Mouse (Mus musculus) layer of hippocampus, adult 11-12 months (tissue): ENCODE data around the gene Zdhhc14.

Source experiments
- DNase-seq: peaks from one replicate; pipeline ENCODE4 v3.0.0; 2022; ENCODE audit warnings: low spot score

Zdhhc14 gene

DNA sequence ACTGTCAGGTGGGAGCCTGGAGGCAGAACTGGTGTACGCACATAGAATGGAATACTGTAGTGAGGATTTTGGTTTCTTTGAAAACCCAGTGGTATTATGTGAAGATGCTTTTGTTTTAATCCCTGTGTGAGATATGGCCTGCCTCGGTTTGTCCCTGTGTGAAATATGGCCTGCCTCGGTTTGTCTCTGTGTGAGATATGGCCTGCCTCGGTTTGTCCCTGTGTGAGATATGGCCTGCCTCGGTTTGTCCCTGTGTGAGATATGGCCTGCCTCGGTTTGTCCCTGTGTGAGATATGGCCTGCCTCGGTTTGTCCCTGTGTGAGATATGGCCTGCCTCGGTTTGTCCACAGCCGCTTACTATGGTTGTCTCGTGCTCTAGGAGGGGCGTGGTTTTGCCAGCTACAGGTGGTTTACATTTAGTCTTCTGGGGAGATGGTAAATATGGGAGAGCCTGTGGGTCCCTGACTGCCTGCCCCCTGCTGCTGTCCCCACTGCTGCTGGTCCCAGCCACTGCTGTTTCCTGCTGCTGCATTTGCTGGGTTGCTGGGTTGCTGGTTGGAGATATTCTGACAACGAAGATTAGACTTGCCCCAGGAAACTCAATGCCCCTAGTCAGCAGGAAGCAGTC lies 299.9 kb downstream of the Zdhhc14 start:
- DNase-seq, result no peak

GRCm38 (mm10) chr17:5793593-5793992 lies 301.2 kb downstream of the Zdhhc14 start:
- DNase-seq, result no peak

GRCm38 (mm10) chr17:5794276-5794675 lies 301.9 kb downstream of the Zdhhc14 start:
- DNase-seq, result no peak

- DNase-seq, result no peak
Observed at GRCm38 (mm10) chr17:5795369-5795768, 303.0 kb downstream of the Zdhhc14 start.

DNA sequence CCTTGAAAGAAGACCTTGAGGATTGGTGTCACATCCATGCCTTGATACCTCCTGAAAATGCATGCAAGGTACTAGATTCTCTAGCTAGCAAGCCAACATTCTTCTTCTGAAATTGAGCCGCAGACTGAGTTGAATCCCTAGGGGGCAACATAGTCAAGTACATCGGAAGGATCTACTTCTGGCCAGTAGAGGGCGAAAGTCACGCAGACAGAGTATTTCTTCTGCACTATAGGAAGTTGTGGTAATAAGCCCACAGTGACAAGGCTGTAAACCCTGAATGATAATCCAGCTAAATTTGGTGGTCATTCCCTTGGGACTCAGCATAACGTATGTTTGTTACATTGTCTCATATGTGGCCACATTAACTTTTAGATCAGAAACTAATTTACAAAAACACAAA lies 303.5 kb downstream of the Zdhhc14 start:
- DNase-seq, result peak; percentile 88

GRCm38 (mm10) chr17:5797124-5797760 lies 304.9 kb downstream of the Zdhhc14 start:
- DNase-seq, result no peak

- DNase-seq, result no peak
Observed at GRCm38 (mm10) chr17:5798221-5798801, 306.0 kb downstream of the Zdhhc14 start.

DNA sequence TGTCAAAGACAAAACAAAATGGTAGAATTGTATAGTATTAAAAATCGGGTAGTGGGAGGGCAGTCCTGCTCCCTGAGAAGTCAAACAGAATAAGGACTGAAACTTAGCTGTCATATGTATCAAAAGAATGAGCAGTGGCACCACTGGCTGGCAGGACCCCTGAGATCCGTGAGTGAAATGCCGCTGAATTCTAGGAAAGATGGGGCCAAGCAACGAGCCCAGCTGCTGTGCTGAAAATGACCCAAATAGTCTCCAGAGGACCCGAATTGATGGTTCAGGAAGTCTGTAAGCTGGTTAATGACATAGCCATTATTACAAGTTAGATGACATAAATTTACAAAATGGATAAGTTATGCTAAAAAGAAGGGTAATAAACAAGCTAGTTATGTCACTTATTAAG lies 306.5 kb downstream of the Zdhhc14 start:
- DNase-seq, result no peak

DNA sequence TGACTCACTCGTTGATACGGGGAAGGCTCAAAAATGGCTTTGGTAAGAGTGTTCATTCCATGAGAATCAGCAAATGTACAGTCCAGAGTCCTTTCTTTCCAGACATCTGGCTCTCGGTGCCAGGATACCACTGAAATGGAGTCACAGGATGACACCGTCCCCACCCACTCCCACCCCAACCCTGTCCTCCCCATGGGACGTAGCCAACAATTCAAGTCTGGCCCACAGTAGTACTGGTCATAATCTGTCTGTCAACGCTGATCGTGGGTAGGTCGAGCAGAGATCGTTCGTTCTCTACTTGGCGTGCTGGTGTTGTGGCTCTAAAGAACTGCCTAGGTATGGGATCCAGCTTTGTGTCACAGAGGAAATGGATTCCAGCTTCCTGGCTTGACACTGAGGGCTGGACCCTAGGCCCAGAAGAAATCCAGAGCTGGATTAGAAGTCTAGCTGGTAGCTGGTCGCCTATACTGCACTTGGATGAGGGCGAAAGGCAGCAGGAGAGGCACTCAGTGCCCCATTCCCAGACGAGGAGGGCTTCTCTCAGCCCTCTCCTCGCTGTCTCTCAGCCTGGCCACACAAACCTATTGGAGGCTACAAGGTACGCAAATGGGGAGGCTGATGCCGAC lies 307.2 kb downstream of the Zdhhc14 start:
- DNase-seq, result no peak

DNA sequence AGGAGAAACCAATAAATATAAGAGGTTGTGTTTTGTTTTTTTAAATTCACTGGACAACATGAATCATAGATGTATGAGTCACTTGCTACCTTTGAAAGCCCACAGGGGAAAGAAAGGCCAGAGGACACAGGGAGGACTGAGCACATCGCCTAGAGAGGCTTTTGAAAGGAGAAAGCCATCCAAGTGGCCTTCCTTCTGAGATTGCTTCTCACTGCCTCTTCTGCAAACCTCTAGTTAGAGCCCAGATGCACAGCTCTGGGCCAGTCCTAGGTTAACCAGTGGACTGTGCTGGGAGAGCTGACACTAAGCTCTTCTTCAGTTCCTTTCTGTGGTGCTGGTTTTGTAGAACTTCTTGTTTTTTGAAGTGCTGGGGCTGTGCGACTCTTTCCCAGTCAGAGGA lies 307.9 kb downstream of the Zdhhc14 start:
- no peak for DNase-seq

- no peak for DNase-seq
Observed at GRCm38 (mm10) chr17:5800824-5801560, 308.6 kb downstream of the Zdhhc14 start.

DNA sequence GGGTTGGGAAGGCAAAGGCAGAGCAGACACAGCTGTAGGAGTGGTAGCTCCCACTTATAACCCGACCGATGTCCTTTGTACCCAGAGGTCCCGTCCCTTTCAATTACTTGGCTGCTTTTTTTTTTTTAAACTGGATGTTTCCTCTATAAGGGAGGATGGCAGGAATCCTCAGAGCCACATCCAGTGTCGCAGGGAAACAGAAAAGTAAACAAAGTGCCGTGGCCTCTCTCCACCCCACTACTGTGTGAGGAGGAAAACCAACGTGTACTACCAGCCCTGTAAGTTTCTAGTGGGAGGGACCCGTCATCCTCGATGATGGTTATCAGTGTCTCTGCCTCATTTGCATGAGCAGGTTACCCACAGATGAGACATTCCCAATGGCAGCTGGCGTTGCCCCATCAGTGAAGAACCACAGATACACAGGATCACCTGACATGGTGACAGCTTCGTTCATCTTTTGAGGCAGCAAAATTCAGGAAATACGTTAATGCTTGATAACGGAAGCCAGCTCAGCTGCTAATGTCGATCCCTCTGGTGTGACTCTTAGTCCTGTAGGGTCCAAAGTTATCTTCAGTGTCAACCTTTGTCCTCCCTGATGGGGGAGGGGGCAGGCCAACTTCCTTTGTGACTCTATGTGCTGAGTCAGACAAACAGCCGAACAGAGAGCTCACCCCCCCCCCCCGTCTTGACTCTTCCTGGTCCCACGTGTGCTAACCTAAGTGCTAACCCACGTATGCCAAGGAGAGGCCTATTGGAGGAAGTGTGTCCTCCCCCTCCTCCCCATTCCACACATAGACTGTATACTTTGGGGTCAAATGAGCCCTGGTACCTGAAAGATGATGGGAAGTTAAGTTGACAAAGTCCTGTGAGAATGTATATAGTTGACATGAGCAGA lies 309.7 kb downstream of the Zdhhc14 start:
- no peak for DNase-seq

DNA sequence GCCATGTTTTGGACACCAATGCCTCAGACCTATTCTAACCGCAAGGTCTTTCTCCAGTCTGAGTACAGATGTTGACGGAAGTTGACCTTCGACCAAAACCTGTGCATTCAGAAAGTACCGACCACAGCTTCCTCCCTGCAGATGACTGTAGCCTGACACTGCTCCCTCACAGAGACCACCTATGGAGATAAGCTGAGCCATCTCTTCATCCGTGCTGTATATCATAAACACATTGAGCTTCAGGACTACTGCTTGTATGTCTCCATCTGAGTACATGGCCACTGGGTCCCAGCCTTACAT lies 310.2 kb downstream of the Zdhhc14 start:
- no peak for DNase-seq
